Mouse (Mus musculus) granulocyte monocyte progenitor cell, adult 5-6 weeks (primary cell): ENCODE measurements around the gene Srrt. TPM values are rescaled to one million over a fixed set of nuclear protein-coding genes. Genes with fewer than 3 reads are reported as not detected.

Experiments
- ATAC-seq: replicated peaks from 2 replicates; pipeline ENCODE4 v1.8.0; 2016; ENCODE audit warnings: mild to moderate bottlenecking, moderate TSS enrichment, inconsistent platforms; ENCODE audit not compliant: poor library complexity, severe bottlenecking
- total RNA-seq, 2 experiments: library from RNA; stranded (forward) in 1 of 2; stranded (reverse) in 1 of 2; fragments of 200-712, 200-1000 nt in 1 of 2; fragments of >200 nt in 1 of 2; fragmentation: Nextera tagmentation in 1 of 2; gene quantifications; 2 replicates each; pipeline ENCODE4 v1.2.3; 2014 to 2017

Gene Srrt
- total RNA-seq, 2 experiments from 2014 or later, result 238 to 278 TPM

GRCm38 (mm10) chr5:137338663-137339289, 31.3 kb upstream of the Srrt start:
- 0 out of 2 replicates have a peak, but pooled peaks have one; percentile 7 for ATAC-seq

GRCm38 (mm10) chr5:137338256-137338655, 30.8 kb upstream of the Srrt start:
- peak; percentile 43 for ATAC-seq

- ATAC-seq, result no peak
Observed at GRCm38 (mm10) chr5:137337190-137337589, 29.7 kb upstream of the Srrt start.

- no peak for ATAC-seq
Observed at GRCm38 (mm10) chr5:137335066-137335465, 27.6 kb upstream of the Srrt start.

GRCm38 (mm10) chr5:137334317-137334716, 26.8 kb upstream of the Srrt start:
- no peak for ATAC-seq

GRCm38 (mm10) chr5:137333512-137334174, 26.2 kb upstream of the Srrt start, which contains the start of gene Slc12a9:
Slc12a9 (minus strand) TSS chr5:137333597.
- ATAC-seq, result peak; percentile 91

- peak; percentile 15 for ATAC-seq
Observed at GRCm38 (mm10) chr5:137332857-137333511, 25.5 kb upstream of the Srrt start.

- peak; percentile 61 for ATAC-seq
Observed at GRCm38 (mm10) chr5:137330910-137331309, 23.4 kb upstream of the Srrt start.

- no peak for ATAC-seq
Observed at GRCm38 (mm10) chr5:137320996-137321395, 13.5 kb upstream of the Srrt start.

GRCm38 (mm10) chr5:137318570-137318969, 11.1 kb upstream of the Srrt start:
- no peak for ATAC-seq

GRCm38 (mm10) chr5:137317361-137317760, 9.9 kb upstream of the Srrt start:
- ATAC-seq, result no peak

GRCm38 (mm10) chr5:137315084-137315903, 7.8 kb upstream of the Srrt start:
- peak; percentile 58 for ATAC-seq

- peak; percentile 31 for ATAC-seq
Observed at GRCm38 (mm10) chr5:137314193-137315083, 7.0 kb upstream of the Srrt start, which contains the start of gene Trip6. Trip6 (minus strand) TSS chr5:137314404.

GRCm38 (mm10) chr5:137313466-137314192, 6.2 kb upstream of the Srrt start:
- peak; percentile 7; the same call in 1 of the 2 replicates for ATAC-seq

- no peak for ATAC-seq
Observed at GRCm38 (mm10) chr5:137308356-137308755, 882 bp upstream of the Srrt start.

- ATAC-seq, result no peak
Observed at GRCm38 (mm10) chr5:137306439-137307005, 952 bp downstream of the Srrt start.

- peak; percentile 60 for ATAC-seq
Observed at GRCm38 (mm10) chr5:137305822-137306221, 1.7 kb downstream of the Srrt start.

- ATAC-seq, result no peak
Observed at GRCm38 (mm10) chr5:137304816-137305215, 2.7 kb downstream of the Srrt start.
